Mouse (Mus musculus) neural tube, embryonic 10.5 days (tissue): Measurements from ENCODE around the gene Mroh9.

Experiments
- DNase-seq: peaks from one replicate; pipeline ENCODE4 v3.0.0-alpha.2; 2017; ENCODE audit warnings: low spot score; ENCODE audit errors: extremely low spot score

Gene Mroh9

DNA sequence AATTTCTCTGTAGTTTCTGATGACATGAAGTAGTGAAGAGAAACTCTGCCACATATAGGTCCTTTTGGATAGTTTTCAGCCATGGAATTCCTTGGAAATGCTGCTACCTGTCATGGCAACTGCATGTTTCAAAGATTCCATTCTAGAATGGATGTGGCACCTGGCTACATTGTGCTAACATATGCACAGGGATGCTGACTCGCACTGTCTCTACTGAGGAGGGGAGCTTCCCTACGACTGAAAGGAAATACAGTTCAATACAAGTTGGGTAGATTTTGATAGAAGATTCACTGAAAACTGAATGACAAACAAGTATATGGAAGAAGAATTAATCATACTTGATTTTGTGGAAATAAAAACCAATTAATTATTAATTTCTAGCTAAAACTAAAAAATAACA, at the start of gene Mroh9:
Gene Mroh9, minus strand, starts transcription at position 101 of the 400 bp plus-strand sequence.
- no peak for DNase-seq

DNA sequence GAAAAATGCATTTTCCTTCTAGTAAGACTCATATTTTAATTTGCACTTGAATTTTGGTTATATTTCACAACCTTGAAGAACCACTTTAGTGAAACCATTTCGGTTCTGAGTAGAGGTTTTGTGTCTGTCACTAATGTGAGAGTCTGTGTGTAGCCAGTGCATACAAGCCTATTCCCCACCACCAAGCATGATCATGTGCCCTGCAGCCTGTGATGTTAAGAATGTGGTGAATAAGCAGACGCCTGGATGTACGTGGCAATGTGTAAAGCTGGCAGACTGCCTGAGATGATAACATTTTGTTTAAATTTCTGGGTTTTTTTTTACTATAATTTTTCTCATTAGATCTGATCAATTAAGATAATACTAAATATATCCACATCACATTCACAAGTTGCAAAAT, 44.5 kb upstream of the Mroh9 start:
- no peak for DNase-seq

DNA sequence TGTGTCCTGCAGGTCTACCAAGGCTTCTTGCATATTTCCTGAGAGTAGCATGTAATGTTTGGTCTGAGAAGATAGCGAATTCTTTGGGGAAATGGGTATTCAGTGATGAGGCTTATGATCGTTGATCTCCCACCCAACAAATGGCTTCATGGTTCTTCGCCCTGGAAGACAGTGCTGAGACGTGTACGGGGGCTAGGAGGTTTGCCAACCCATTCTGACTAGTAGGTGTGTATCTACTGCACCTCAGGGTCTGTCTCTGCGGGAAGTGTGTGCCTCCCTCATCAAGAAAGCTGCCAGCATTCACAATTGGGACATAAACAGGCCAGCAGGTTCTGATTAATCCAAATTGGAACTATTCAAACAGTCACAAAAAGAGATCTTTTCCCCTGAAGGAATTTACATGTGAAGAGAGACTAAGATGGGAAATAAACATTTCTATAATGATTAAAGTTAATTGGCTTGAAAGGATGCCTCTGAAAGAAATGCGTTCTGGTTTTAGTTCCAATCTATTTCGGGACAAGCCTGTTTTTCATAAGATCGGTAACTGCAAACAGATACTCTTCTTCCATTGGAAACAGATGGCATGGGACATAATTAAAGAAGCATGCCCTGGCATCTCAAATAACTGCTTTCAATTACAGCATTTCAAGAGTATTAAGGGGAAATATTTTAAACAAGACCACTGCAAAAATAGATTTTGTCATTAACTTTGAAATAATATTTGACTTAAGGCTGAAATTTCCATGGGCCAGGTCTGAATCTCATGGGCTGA, 43.8 kb upstream of the Mroh9 start:
- DNase-seq: no peak

DNA sequence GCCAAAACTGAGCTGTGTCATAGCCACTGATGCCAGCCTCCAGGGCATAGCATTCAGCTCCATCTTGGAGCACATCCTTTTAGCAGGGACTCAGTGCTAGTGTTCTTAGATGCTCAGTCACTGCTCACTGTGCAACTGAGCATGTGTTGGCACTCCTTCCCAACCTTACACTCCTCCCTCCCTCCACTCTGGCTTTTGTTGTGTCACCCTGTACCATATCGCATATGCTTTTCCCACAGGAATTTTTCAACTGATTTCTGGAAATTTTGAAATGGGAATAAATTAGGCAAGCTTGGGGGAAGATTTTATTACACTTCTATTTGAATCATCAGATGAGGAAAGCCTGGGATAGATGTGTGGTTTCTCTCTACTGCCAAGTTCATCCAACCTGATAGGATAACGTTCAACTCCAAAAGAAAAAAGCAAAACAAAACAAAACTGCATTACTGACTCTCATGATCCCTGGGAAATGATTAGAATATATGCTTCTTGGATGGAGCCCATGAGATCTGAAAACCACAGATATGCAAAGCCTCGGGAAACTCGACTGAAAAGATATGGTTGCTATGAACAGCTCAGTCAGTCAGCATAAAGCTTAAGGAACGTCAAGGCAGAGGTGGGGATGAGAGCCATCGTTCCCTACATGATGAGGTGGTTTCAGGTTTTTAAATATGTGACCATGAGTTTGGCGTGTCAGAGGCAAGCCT, 40.9 kb upstream of the Mroh9 start:
- DNase-seq: no peak

DNA sequence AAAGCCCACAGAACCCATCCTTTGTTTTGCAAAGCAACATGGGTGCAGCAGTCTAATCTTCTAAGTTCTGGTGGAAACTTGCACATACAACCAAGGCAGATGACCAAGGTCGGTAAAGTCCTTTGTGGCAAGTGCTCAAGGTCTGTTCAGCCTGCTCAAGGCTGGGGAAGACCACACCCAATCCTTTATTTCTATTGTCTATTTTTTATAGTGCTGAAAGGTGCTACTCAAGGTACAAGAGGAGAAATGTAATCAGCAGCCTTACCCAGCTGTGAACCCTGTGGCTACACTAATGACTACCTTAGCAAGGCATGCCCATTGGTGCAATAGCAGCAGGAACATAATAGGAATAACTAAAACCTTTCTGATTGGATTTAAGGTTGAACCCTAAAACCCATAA, 36.9 kb upstream of the Mroh9 start:
- no peak for DNase-seq

DNA sequence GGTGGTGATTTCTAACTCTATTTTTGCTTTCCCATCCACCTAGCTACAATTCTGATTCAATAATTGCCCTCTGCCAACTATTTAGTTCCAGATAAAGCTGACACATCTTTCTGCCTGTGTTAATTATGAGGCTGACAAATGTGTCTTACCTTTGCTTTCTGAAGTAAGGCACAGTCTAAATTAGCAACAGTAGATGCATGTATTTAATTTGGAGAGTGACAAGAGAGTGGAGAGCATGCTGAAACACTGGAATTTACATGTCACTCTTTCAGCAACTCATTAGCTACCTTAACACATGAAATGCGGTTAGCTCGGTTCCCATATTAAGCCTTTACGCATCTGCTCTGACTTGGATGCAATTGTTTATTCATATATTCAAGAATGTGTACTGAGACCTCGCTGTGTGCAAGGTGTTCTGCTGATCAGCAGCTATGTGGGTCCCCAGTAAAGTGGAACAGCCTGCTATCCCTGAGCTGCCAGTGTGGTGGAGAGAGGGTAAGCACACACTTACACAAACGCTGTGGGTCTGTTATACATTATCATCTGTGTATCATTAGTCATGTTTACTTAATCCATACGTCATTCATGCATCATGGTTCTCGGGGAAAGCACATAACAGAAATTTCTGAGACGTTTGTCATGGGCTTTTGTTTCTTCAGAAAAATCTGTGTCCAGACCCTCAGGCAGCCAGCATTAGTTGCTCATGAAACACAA, 28.1 kb upstream of the Mroh9 start:
- no peak for DNase-seq

DNA sequence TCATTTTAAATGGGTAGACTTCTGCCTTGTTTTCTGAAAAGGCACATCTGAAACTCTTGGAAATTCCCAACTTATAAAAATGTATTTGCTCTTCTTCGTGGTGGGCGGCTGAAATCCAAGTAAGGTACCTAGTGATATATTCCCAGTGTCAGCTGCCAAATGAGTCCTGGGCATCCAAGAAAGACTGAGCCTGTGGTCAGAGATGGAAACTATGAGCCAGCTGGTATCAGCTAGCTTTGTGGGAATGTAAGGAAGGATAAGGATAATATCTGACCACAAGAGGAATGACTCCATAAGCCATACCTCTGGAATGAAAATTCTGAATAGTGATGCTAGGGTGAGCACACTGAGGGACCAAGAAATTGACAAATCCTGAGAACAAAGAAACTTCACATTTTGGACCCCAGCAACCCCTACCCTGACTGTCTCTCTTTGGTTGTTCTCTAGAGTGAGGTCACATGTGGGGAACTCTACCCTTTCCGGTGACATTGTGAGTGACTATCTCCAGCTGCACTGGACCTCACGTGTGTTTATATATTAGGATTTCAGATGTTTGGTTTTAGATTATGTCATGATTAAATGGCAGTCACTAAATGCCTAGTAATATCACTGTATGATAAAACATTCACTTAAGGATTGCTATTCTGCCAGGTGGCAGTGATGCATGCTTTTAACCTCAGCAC, 27.2 kb upstream of the Mroh9 start:
- DNase-seq: no peak

DNA sequence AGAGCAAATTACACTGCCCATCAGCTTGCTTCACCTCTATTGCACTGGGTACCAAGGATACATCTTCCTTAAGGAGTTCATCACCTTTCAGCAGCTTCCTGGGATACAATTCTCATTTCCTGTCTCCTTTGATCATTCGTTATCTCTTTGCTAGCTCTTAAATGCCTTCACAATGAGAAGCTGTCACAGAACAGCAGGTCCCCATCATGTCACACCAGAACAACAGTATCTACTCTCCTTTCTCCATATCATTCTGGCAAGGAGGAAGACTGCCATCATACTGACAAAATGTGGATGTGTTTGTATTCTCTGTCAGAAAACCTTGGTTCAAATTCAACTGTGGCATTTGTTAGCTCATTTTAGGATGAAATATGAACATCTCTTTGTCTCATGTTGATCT, 19.5 kb upstream of the Mroh9 start:
- DNase-seq: no peak

DNA sequence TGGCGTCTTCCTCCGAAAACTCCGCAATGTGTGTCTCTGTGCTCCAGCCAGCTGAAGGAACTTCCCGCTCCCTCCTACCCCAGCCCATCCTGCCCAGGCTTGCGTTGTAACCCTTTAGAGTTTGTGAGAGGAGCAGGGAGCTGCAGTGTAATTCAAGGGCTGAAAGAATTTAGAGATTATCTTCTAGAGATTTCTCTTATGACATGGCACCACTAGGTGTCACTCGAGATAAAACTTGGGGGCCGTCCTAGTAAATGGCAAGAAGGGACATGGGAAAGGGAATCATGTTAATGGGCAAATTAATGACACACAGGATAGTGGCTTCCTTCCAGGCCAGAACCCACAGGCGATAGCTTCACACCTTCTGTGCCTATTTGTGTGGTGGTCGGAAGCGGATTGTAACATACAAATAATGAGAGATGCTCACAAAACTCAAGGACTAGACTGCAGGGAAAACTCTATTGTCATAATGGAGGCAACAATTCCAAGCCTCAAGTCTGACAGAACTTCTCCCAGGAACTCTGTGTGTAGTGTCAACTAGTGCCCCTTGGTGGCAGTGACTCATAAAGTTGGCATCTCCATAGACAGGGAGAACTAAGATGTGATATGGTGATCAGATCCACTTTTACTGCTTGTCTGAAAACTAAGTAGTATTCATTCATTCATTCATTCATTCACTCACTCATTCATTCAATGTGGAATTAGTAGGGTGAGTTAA, 6.1 kb upstream of the Mroh9 start:
- DNase-seq: peak; percentile 16

DNA sequence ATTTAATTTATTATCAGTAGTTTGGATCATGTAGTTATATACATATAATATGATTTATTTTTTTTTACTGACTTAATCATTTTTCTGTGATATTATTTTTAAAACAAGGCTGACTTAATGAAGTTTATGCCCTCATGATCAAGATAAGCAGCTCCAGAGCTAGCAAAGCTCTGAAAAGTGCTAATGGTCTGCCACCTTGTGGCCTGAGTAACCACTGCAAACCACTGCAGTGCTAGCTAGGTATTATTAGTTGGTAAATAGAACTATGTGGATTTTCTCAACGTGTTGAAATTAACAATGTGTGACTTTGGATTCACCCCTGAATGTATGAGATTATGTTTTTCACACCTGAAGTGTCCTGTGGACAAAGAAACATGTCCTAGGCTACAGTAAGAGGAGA, 15.0 kb downstream of the Mroh9 start:
- DNase-seq: no peak

DNA sequence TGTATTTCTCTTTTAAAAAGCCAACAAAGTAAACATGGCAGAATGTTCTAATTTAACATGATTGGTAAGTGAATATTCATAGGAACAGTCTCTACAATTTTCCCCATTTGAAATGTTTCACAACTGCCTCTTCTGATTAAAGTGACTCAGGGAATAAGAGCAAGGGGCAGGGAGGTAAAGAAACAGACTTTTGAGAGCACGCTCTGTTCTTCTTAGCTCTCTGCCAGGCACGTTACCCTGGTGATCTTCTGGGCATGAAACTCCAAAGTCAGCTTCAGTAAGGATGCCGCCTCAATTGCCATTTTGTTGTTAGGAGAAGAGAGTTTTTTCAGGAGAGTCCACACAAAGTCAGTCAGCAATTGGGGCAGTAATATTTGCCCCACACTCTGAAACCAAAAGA, 25.1 kb downstream of the Mroh9 start:
- no peak for DNase-seq

DNA sequence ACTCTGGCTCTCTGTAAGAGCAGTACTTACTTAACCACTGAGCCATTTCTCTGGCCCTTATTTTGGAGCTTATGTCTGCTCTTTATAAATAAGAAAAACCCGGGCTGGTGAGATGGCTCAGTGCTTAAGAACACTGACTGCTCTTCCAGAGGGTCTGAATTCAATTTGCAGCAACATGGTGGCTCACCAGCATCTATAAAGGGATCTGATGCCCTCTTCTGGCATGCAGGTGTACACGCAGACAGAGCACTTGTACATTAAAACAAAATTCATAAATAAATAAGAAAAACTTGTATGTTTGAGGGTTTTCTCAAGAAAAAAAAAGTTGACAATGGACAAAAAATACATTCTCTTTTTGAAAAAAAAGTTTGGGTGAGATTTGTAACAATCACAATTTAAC, 28.1 kb downstream of the Mroh9 start:
- DNase-seq: no peak

DNA sequence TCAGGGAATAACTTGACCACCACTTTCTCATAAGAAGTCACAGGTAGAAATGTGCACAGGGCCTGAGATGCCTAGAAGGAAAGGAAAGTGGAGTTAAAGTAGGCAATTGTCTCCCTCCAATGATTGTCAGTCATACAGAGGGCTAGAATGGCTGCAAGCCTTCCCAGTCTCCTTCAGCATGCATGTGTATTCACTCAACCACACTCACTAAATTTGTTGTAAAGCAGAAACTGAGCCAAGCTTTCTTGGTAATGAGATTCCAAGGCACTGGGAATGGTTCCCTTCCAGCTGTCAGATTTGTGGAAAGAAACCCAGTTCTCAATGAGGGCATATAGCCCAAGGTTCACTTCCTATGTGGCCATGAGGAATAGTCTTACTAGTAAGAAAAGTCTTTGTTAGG, 29.8 kb downstream of the Mroh9 start:
- no peak for DNase-seq

DNA sequence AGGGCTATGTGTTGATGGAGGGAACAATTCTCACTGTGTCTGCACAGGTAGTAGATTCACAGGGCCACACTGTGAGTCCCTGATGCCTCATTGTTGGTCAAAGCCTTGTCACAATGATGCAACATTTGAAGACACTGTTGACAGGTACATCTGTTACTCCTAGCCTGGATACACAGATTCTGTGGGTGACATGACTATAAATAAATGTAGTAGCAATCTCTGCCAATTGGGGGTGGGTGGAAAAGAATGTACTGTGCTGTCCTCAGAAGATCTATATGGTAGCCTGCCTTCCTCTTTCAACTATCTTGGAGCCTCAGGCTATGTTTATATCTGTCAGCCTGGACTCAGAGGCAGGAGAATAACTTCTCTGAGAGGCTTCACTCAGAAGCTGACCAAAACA, 62.4 kb downstream of the Mroh9 start:
- no peak for DNase-seq

DNA sequence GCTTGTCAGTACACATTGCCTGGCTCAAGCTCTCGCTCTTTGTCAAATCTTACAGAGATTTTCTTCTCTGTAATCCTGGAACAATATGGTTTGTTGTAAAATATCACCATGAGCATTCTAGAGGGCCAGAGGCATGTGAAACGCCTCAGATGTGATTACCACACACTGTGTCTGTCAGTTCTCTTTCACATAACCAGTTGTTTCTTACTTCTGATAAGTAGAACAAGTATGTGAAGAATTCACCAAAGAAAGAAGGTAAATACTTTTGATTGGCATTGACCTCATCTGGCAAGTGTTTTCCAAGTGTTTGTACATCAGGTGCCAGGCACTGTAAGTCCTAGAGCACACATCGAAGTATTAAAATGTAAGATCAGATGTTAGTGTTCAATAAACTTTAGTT, 76.2 kb downstream of the Mroh9 start:
- DNase-seq: no peak

DNA sequence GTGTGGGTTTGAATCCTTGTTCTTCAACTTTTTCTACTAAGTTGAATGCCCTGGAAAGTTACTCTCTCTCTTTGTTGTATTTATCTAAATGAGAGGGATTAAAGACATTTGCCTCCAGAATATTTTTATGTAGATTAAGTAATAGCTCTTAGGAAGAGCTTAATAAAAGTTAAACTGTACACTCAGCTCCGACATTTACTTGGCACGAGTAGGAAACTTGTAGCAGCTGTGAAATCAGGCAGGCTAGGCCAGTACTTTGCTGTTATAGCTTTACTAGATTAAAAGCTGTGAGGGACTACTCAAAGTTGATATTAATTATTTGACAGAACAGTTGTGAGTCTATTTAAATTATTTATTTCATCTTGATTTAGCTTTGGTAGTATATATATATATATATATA, 82.0 kb downstream of the Mroh9 start:
- DNase-seq: no peak

DNA sequence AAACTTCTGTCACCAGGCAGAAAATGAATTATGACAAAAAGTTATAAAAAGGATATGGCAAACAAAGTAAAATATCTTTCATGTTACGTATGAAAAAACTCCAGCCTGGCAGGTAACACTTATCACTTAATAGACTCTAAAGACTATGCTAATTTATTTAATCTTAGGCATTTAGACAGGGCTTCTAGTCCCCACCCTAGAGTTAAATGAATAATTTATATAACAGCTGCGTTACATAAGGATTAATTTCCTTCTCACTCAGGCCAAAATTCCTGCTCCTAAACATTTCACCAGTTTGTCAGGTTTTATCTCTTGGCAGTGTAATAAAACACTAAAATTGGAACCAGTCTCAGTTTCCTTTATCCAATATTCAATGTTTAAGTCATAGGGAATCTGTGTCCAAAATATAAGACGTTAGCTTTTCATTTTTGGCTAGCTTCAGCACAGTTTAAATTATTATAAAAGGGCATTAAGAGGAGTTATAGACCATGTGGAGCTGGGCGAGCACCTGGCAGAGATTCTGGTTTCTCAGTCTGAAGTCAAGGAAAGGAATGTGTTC, 84.1 kb downstream of the Mroh9 start:
- DNase-seq: no peak

DNA sequence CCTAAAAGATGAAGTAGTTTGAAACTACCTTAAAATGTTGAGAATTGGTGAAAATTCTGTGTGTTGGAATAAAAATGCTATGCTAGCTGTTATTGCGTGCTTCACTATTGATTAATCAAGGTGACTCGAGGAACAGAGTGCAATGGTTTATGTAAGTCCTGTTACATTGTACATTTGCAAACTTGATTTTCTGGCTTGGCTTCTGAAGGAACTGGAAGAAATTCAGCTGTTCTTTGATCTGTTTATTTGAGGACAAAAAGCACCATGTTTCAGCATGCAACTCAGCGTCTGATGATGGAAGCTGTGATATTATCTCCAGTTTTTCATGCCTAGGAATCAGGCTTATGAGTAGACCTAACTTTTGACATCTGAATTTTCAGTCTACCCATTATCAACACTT, 97.9 kb downstream of the Mroh9 start:
- no peak for DNase-seq

DNA sequence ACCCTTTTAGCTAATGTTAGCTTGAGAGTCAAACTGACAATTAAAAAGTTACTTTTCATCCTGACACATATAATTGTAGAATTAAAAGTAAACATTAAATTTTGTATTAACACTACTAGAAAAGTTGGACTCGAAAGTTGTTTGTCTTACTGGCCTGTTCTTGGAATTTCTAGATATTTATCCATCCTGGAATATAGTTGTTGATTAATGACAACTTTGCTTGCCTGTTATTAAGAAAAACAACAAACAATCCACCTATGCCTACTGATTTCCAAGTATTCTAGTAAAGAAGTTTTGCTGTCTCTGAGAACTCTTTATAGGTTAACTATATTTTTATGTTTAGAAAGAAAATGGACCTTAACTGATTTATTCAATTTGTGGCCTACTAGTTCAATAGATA, 98.7 kb downstream of the Mroh9 start:
- no peak for DNase-seq

DNA sequence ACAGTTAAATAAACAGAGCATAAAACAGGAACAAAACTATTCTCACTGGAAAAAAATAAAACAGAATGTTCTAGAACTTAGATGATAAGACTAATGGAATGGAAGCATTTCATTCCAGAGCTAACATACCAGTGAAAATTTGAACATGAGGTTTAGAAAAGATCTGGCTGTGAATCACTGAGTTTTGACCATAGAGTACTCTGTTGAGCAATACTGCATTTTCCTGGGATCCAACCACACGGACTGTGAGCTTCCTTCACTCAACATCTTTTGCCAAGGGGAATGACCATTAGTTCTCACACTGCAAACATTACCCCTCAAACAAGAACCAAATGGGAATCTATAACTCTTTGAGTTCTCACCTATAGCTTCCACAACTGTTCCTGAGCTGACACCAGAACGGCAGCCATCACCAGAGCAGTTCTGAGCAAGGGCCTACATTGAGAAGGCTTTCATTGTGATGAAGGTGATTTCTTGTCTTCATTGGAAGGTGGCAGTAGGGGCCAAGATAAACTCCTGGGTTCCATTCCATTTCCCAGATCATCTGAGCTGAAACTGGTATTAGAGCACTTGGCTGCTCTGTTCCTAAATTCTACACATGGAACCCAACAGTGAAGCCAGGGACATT, 99.2 kb downstream of the Mroh9 start:
- DNase-seq: no peak

DNA sequence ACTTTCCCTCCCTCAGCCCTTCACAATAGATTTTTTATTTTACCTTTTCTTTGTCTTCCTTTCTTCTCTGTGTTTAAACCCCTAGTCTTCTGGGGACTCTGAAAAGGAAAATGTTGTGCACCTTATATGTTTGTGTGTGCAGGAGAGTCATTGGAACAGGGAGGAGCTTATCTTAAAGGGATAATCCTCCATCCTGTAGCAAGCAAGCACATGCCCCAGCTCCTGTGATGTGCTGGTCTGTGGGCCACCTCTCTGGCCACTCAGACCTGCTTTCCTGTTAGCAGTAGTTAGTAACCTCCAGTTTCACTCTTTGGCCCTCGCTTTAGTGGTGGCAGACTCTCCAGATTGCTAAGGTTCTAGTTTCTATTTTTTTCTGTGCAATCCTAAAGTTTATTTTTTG, 101.0 kb downstream of the Mroh9 start, which contains the start of gene Fmo3:
Gene Fmo3, minus strand, starts transcription at position 101 of the 400 bp plus-strand sequence.
- no peak for DNase-seq
